Mouse (Mus musculus): ENCODE results near the gene Yif1a. TPM values are rescaled to one million over a fixed set of nuclear protein-coding genes. Genes with fewer than 3 reads are reported as not detected.

Gene Yif1a
- polyA plus RNA-seq, 1 experiment from 2014 or later = 198 TPM

GRCm38 (mm10) chr19:5067040-5067799 lies 21.1 kb upstream of the Yif1a start:
- no peaks in the 10 kb centered on the region for H3K4me1 ChIP-seq (replicated peaks; ENCODE audit: control insufficient read depth, insufficient read depth, low read length)
- no peak for TF ChIP-seq CTCF (IDR thresholded peaks at IDR 0.05; ENCODE audit: low read depth)
- no peaks in the 10 kb centered on the region for H3K36me3 ChIP-seq (ENCODE audit: control insufficient read depth, insufficient read depth)
- peak overlapping the region; percentile 52; the same call in 1 of the 2 replicates for H3K27ac ChIP-seq (ENCODE audit: low read depth, low read length)
- no peaks in the 10 kb centered on the region for H3K9me3 ChIP-seq (ENCODE audit: control insufficient read depth)
- H3K4me2 ChIP-seq (replicated peaks; ENCODE audit: low read depth) = peak overlapping the region; percentile 67
- WGBS = 8% methylated on average over 15 of the region's 15 CpGs
- H3K4me3 ChIP-seq (ENCODE audit: low read depth, low read length) = peak overlapping the region; percentile 50; the same call in 1 of the 2 replicates
- H3K9ac ChIP-seq (ENCODE audit: low read depth, low read length) = no peak overlapping the region
- ATAC-seq = no peak
- H3K27me3 ChIP-seq (replicated peaks; ENCODE audit: control insufficient read depth, insufficient read depth, low read length) = peaks cover 33% of the 10 kb centered on the region

- WGBS = 1% methylated on average over 54 of the region's 56 CpGs
- Histone ChIP-seq H3K27ac (ENCODE audit: low read depth, low read length) (peak within 1 kb of the TSS; percentile 52; the same call in 1 of the 2 replicates), H3K4me3 (ENCODE audit: low read depth, low read length) (peak within 1 kb of the TSS; percentile 50), H3K36me3 (ENCODE audit: control insufficient read depth, insufficient read depth) (no peaks in the 10 kb centered on the region), H3K4me2 (replicated peaks; ENCODE audit: low read depth) (peak within 1 kb of the TSS; percentile 67), H3K9me3 (ENCODE audit: control insufficient read depth) (no peaks in the 10 kb centered on the region), H3K9ac (ENCODE audit: low read depth, low read length) (peak within 1 kb of the TSS; percentile 51), H3K27me3 (replicated peaks; ENCODE audit: control insufficient read depth, insufficient read depth, low read length) (peaks cover 33% of the 10 kb centered on the region), H3K4me1 (replicated peaks; ENCODE audit: control insufficient read depth, insufficient read depth, low read length) (no peaks in the 10 kb centered on the region)
- TF ChIP-seq CTCF (IDR thresholded peaks at IDR 0.05; ENCODE audit: low read depth) = no peak
- ATAC-seq = 0 out of 2 replicates have a peak, but pooled peaks have one; percentile 11
Observed at GRCm38 (mm10) chr19:5067867-5068569, 20.3 kb upstream of the Yif1a start, which contains the start of gene Cd248. Cd248 (plus strand) TSS chr19:5068078.

GRCm38 (mm10) chr19:5068570-5069234 lies 19.6 kb upstream of the Yif1a start:
- Histone ChIP-seq H3K36me3 (ENCODE audit: control insufficient read depth, insufficient read depth) (no peaks in the 10 kb centered on the region), H3K4me1 (replicated peaks; ENCODE audit: control insufficient read depth, insufficient read depth, low read length) (no peaks in the 10 kb centered on the region), H3K4me3 (ENCODE audit: low read depth, low read length) (peak overlapping the region; percentile 50), H3K27me3 (replicated peaks; ENCODE audit: control insufficient read depth, insufficient read depth, low read length) (peaks cover 33% of the 10 kb centered on the region), H3K9me3 (ENCODE audit: control insufficient read depth) (no peaks in the 10 kb centered on the region), H3K9ac (ENCODE audit: low read depth, low read length) (peak overlapping the region; percentile 51), H3K27ac (ENCODE audit: low read depth, low read length) (no peak overlapping the region), H3K4me2 (replicated peaks; ENCODE audit: low read depth) (peak overlapping the region; percentile 67)
- peak; percentile 28; the same call in 1 of the 2 replicates for TF ChIP-seq CTCF (IDR thresholded peaks at IDR 0.05; ENCODE audit: low read depth)
- no peak for ATAC-seq
- 31% methylated on average over 21 of the region's 21 CpGs for WGBS

GRCm38 (mm10) chr19:5069486-5069885 lies 18.9 kb upstream of the Yif1a start:
- Histone ChIP-seq H3K4me3 (ENCODE audit: low read depth, low read length) (peak overlapping the region; percentile 3; the same call in 1 of the 2 replicates), H3K27ac (ENCODE audit: low read depth, low read length) (no peak overlapping the region), H3K9me3 (ENCODE audit: control insufficient read depth) (no peaks in the 10 kb centered on the region), H3K36me3 (ENCODE audit: control insufficient read depth, insufficient read depth) (no peaks in the 10 kb centered on the region), H3K4me1 (replicated peaks; ENCODE audit: control insufficient read depth, insufficient read depth, low read length) (no peaks in the 10 kb centered on the region), H3K9ac (ENCODE audit: low read depth, low read length) (no peak overlapping the region), H3K4me2 (replicated peaks; ENCODE audit: low read depth) (peak overlapping the region; percentile 67), H3K27me3 (replicated peaks; ENCODE audit: control insufficient read depth, insufficient read depth, low read length) (peaks cover 33% of the 10 kb centered on the region)
- ATAC-seq = no peak
- no peak for TF ChIP-seq CTCF (IDR thresholded peaks at IDR 0.05; ENCODE audit: low read depth)
- 73% methylated on average over 5 of the region's 5 CpGs for WGBS

- no peak overlapping the region for H3K27ac ChIP-seq (ENCODE audit: low read depth, low read length)
- no peaks in the 10 kb centered on the region for H3K4me1 ChIP-seq (replicated peaks; ENCODE audit: control insufficient read depth, insufficient read depth, low read length)
- no peak for TF ChIP-seq CTCF (IDR thresholded peaks at IDR 0.05; ENCODE audit: low read depth)
- ATAC-seq = no peak
- H3K9ac ChIP-seq (ENCODE audit: low read depth, low read length) = no peak overlapping the region
- H3K4me2 ChIP-seq (replicated peaks; ENCODE audit: low read depth) = peak overlapping the region; percentile 65
- no peaks in the 10 kb centered on the region for H3K9me3 ChIP-seq (ENCODE audit: control insufficient read depth)
- H3K4me3 ChIP-seq (ENCODE audit: low read depth, low read length) = no peak overlapping the region
- peaks cover 33% of the 10 kb centered on the region for H3K27me3 ChIP-seq (replicated peaks; ENCODE audit: control insufficient read depth, insufficient read depth, low read length)
- 76% methylated on average over 7 of the region's 7 CpGs for WGBS
- H3K36me3 ChIP-seq (ENCODE audit: control insufficient read depth, insufficient read depth) = no peaks in the 10 kb centered on the region
Observed at GRCm38 (mm10) chr19:5069978-5070377, 18.4 kb upstream of the Yif1a start.

- peak overlapping the region; percentile 38 for H3K4me3 ChIP-seq (ENCODE audit: low read depth, low read length)
- H3K36me3 ChIP-seq (ENCODE audit: control insufficient read depth, insufficient read depth) = no peaks in the 10 kb centered on the region
- H3K9me3 ChIP-seq (ENCODE audit: control insufficient read depth) = no peaks in the 10 kb centered on the region
- no peak overlapping the region for H3K27ac ChIP-seq (ENCODE audit: low read depth, low read length)
- H3K4me1 ChIP-seq (replicated peaks; ENCODE audit: control insufficient read depth, insufficient read depth, low read length) = no peaks in the 10 kb centered on the region
- peaks cover 33% of the 10 kb centered on the region for H3K27me3 ChIP-seq (replicated peaks; ENCODE audit: control insufficient read depth, insufficient read depth, low read length)
- no peak for TF ChIP-seq CTCF (IDR thresholded peaks at IDR 0.05; ENCODE audit: low read depth)
- 18% methylated on average over 11 of the region's 11 CpGs for WGBS
- no peak overlapping the region for H3K9ac ChIP-seq (ENCODE audit: low read depth, low read length)
- peak overlapping the region; percentile 65 for H3K4me2 ChIP-seq (replicated peaks; ENCODE audit: low read depth)
- ATAC-seq = no peak
Observed at GRCm38 (mm10) chr19:5071077-5071476, 17.3 kb upstream of the Yif1a start.
